Mouse (Mus musculus): ENCODE data around the gene Tmem108. TPM values are rescaled to one million over a fixed set of nuclear protein-coding genes. Genes with fewer than 3 reads are reported as not detected.

Gene Tmem108
- polyA plus RNA-seq, 1 experiment = 0.01 TPM

DNA sequence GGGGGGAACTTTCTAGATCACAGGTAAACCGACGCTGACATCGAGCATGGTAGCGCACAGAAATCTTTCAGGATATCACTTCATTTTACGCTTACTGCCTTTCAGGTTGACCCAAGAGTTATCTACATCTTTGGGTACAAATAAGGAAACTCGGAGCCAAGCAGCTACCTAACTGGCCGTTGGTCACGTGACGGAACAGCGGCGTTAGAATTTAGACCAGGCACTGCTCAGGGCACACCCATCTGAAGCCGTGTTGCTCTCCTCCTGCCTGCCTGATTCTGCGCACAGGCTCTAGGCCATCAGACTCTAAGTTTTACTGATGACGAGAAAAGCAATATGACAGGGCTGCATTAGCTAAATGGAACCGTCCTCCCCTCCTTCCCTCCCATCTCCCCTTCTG, 204.6 kb downstream of the Tmem108 start:
- Histone ChIP-seq H3ac (ENCODE audit: control insufficient read depth, insufficient read length, low read depth) (no peak overlapping the region), H3K79me2 (ENCODE audit: control insufficient read depth, insufficient read depth) (no peaks in the 10 kb centered on the region), H3K36me3 (ENCODE audit: control insufficient read depth, insufficient read depth) (no peaks in the 10 kb centered on the region), H3K4me3 (ENCODE audit: insufficient read depth, poor library complexity, severe bottlenecking) (no peak overlapping the region), H3K79me3 (ENCODE audit: low read depth) (no peaks in the 10 kb centered on the region), H3K27me3 (ENCODE audit: control insufficient read depth, insufficient read depth, insufficient read length) (peaks cover 23% of the 10 kb centered on the region)
- TF ChIP-seq CEBPB (IDR thresholded peaks at IDR 0.05; ENCODE audit: low read depth) (no peak), USF1 (IDR thresholded peaks at IDR 0.05; ENCODE audit: low read depth) (no peak), FOSL1 (IDR thresholded peaks at IDR 0.05; ENCODE audit: insufficient read depth, low read length, poor library complexity, severe bottlenecking) (no peak), MAX (IDR thresholded peaks at IDR 0.05) (no peak), MYOD1 (IDR thresholded peaks at IDR 0.05; ENCODE audit: control insufficient read depth, insufficient read length, low read depth) (no peak), MYOG (IDR thresholded peaks at IDR 0.05; ENCODE audit: control insufficient read depth, extremely low read depth, insufficient read length) (no peak), CTCF (IDR thresholded peaks at IDR 0.05; ENCODE audit: control insufficient read depth, insufficient read depth, insufficient read length) (no peak)

DNA sequence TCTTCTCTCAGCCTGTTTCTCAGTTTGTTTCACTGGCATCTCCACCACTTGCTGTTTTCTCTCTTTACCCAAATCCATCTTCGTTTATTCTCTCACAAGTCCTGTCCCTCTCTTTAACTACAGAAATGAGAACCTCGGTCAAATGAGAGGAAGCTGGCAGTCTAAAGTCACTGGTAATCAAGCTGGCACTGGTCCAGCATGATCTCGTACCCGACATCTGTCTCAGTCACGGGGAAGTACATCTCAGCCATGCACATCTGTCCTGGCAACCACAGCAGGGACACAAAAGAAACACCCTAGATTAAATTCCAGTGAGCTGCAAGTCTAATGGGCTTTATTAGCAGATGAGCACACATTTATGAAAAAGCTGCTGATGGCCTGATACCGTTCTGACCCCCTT, 206.3 kb downstream of the Tmem108 start:
- Histone ChIP-seq H3K4me3 (ENCODE audit: insufficient read depth, poor library complexity, severe bottlenecking) (no peak overlapping the region), H3K79me3 (ENCODE audit: low read depth) (no peaks in the 10 kb centered on the region), H3K27me3 (ENCODE audit: control insufficient read depth, insufficient read depth, insufficient read length) (peaks cover 27% of the 10 kb centered on the region), H3K79me2 (ENCODE audit: control insufficient read depth, insufficient read depth) (no peaks in the 10 kb centered on the region), H3ac (ENCODE audit: control insufficient read depth, insufficient read length, low read depth) (no peak overlapping the region), H3K36me3 (ENCODE audit: control insufficient read depth, insufficient read depth) (no peaks in the 10 kb centered on the region)
- TF ChIP-seq MYOG (IDR thresholded peaks at IDR 0.05; ENCODE audit: control insufficient read depth, extremely low read depth, insufficient read length) (no peak), USF1 (IDR thresholded peaks at IDR 0.05; ENCODE audit: low read depth) (no peak), FOSL1 (IDR thresholded peaks at IDR 0.05; ENCODE audit: insufficient read depth, low read length, poor library complexity, severe bottlenecking) (no peak), CTCF (IDR thresholded peaks at IDR 0.05; ENCODE audit: control insufficient read depth, insufficient read depth, insufficient read length) (no peak), CEBPB (IDR thresholded peaks at IDR 0.05; ENCODE audit: low read depth) (no peak), MAX (IDR thresholded peaks at IDR 0.05) (no peak), MYOD1 (IDR thresholded peaks at IDR 0.05; ENCODE audit: control insufficient read depth, insufficient read length, low read depth) (no peak)

DNA sequence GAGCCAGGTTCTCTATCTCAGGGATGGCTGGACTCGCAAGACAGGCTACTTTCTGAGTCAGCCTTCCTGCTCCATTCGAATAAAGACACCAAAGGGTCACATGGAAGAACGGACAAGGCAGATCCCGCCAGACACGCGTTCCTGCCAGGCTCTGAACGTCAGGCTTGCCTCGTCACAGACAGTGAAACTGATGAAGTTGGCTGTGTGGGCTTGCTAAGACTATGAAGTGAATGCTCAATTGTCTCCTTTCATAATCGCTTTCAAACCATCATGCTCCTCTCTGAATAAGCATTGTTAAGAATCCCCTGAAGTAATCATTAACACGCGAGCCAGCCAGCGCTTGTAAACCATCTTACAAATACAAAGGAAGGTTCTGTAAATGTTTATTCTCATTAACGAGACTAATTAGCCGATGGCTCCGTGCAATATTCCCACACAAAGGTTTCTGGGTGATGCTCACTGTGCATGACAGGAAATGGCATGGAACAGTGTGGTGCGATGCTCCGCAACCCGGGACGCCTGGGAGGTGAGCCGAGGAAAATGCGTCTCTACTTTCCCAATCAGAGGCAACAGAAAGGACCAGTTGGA, 210.9 kb downstream of the Tmem108 start:
- Histone ChIP-seq H3K4me3 (ENCODE audit: insufficient read depth, poor library complexity, severe bottlenecking) (no peak overlapping the region), H3K27me3 (ENCODE audit: control insufficient read depth, insufficient read depth, insufficient read length) (peaks cover 22% of the 10 kb centered on the region), H3K79me2 (ENCODE audit: control insufficient read depth, insufficient read depth) (no peaks in the 10 kb centered on the region), H3K36me3 (ENCODE audit: control insufficient read depth, insufficient read depth) (no peaks in the 10 kb centered on the region), H3K79me3 (ENCODE audit: low read depth) (no peaks in the 10 kb centered on the region), H3ac (ENCODE audit: control insufficient read depth, insufficient read length, low read depth) (no peak overlapping the region)
- no peak for TF ChIP-seq CTCF (IDR thresholded peaks at IDR 0.05; ENCODE audit: control insufficient read depth, insufficient read depth, insufficient read length)
- TF ChIP-seq MAX (IDR thresholded peaks at IDR 0.05) = no peak
- no peak for TF ChIP-seq USF1 (IDR thresholded peaks at IDR 0.05; ENCODE audit: low read depth)
- TF ChIP-seq FOSL1 (IDR thresholded peaks at IDR 0.05; ENCODE audit: insufficient read depth, low read length, poor library complexity, severe bottlenecking) = no peak
- TF ChIP-seq CEBPB (IDR thresholded peaks at IDR 0.05; ENCODE audit: low read depth) = no peak
- TF ChIP-seq MYOG (IDR thresholded peaks at IDR 0.05; ENCODE audit: control insufficient read depth, extremely low read depth, insufficient read length) = no peak
- TF ChIP-seq MYOD1 (IDR thresholded peaks at IDR 0.05; ENCODE audit: control insufficient read depth, insufficient read length, low read depth) = no peak

DNA sequence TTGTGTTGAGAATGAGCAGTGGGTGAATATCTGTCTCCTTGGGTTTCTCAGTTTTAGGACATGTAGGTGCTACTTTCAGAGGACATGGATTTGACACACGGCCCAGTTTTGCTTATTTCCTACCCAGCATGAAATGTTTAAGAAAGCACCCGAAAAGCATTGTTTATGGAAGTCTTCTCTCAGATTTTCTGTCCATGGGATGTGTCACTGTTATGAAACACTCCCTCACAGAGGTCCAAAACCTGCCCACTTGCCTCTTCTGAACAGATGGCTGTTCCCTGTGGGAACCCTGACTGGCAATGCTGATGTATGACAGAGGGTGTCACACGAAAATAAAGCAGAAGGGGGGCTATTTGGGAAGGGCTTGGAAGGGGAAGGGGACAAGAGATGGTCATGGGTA, 212.5 kb downstream of the Tmem108 start:
- H3ac ChIP-seq (ENCODE audit: control insufficient read depth, insufficient read length, low read depth) = no peak overlapping the region
- H3K79me2 ChIP-seq (ENCODE audit: control insufficient read depth, insufficient read depth) = no peaks in the 10 kb centered on the region
- TF ChIP-seq CEBPB (IDR thresholded peaks at IDR 0.05; ENCODE audit: low read depth) (no peak), CTCF (IDR thresholded peaks at IDR 0.05; ENCODE audit: control insufficient read depth, insufficient read depth, insufficient read length) (no peak), MYOG (IDR thresholded peaks at IDR 0.05; ENCODE audit: control insufficient read depth, extremely low read depth, insufficient read length) (no peak), USF1 (IDR thresholded peaks at IDR 0.05; ENCODE audit: low read depth) (no peak), FOSL1 (IDR thresholded peaks at IDR 0.05; ENCODE audit: insufficient read depth, low read length, poor library complexity, severe bottlenecking) (no peak)
- H3K36me3 ChIP-seq (ENCODE audit: control insufficient read depth, insufficient read depth) = no peaks in the 10 kb centered on the region
- H3K4me3 ChIP-seq (ENCODE audit: insufficient read depth, poor library complexity, severe bottlenecking) = no peak overlapping the region
- H3K27me3 ChIP-seq (ENCODE audit: control insufficient read depth, insufficient read depth, insufficient read length) = peaks cover 17% of the 10 kb centered on the region
- no peaks in the 10 kb centered on the region for H3K79me3 ChIP-seq (ENCODE audit: low read depth)

DNA sequence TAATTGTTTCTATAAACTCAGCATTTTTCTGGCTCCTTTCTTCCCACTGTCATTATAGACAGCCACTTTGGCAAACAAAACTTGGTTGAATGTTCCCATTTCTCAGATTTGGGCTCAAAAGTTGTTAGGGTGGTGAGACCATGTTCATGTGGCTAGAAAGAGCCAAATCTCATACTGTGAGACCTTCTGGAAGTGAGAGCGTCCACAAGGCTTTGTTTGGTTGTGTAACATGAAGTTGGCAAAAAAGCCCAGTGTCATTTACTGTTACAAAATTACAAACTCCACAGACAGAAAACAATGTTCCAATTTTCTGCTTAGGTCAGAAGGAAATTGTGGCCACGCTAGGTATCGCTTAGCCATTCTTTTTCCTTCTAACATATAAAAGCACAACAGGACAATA, 213.0 kb downstream of the Tmem108 start:
- H3K36me3 ChIP-seq (ENCODE audit: control insufficient read depth, insufficient read depth) = no peaks in the 10 kb centered on the region
- no peak overlapping the region for H3ac ChIP-seq (ENCODE audit: control insufficient read depth, insufficient read length, low read depth)
- no peak overlapping the region for H3K4me3 ChIP-seq (ENCODE audit: insufficient read depth, poor library complexity, severe bottlenecking)
- peaks cover 15% of the 10 kb centered on the region for H3K27me3 ChIP-seq (ENCODE audit: control insufficient read depth, insufficient read depth, insufficient read length)
- H3K79me2 ChIP-seq (ENCODE audit: control insufficient read depth, insufficient read depth) = no peaks in the 10 kb centered on the region
- H3K79me3 ChIP-seq (ENCODE audit: low read depth) = no peaks in the 10 kb centered on the region
- TF ChIP-seq MYOD1 (IDR thresholded peaks at IDR 0.05; ENCODE audit: control insufficient read depth, insufficient read length, low read depth) (no peak), FOSL1 (IDR thresholded peaks at IDR 0.05; ENCODE audit: insufficient read depth, low read length, poor library complexity, severe bottlenecking) (no peak), CEBPB (IDR thresholded peaks at IDR 0.05; ENCODE audit: low read depth) (no peak), MAX (IDR thresholded peaks at IDR 0.05) (no peak), USF1 (IDR thresholded peaks at IDR 0.05; ENCODE audit: low read depth) (no peak), CTCF (IDR thresholded peaks at IDR 0.05; ENCODE audit: control insufficient read depth, insufficient read depth, insufficient read length) (no peak), MYOG (IDR thresholded peaks at IDR 0.05; ENCODE audit: control insufficient read depth, extremely low read depth, insufficient read length) (no peak)

All from C2C12 (cell line).